29 mouse cellular contexts compared by ENCODE assay signal in the genomic region with DNA sequence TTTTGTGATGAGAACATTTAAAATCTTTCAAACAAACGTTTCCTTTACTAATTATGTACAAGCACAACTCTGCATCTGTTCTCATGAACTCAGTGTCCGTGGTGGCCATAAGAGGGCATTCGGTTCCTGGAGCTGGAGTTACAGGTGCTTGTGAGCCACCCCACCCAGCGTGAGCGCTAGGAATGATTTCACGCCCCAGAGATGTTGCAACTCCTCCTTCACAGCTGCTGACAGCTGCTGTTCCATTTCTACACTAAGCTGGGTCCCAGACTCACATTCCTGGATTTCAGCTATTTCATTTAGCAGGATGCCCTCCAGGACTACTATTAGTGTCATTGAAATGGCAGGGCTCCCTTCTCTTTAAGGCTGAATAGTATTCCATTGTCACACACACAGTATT. TPM values are rescaled to one million over a fixed set of nuclear protein-coding genes. Genes with fewer than 3 reads are reported as not detected.
A peak's percentile ranks its signal among the peaks of the same experiment; 100 is the strongest.
DNase-seq lines count a peak whose midpoint lies in the region.
"Had no signal": no experiment of that assay in that cellular context is flagged by ENCODE, and none has a peak within 500 bp of the region (broad histone marks: within the 10 kb centered on the region; RNA-seq: fewer than 3 reads in every experiment).

No protein-coding gene starts in this region.

- no peaks in the 10 kb centered on the region for H3K4me1 ChIP-seq in heart, embryonic 10.5 days
- H3K4me1 ChIP-seq: embryonic facial prominence, embryonic 13.5 days; forebrain, embryonic 12.5 days; hindbrain, embryonic 10.5 days; hindbrain, embryonic 15.5 days; kidney, embryonic 15.5 days; limb, embryonic 15.5 days; liver, embryonic 13.5 days; midbrain, embryonic 10.5 days; stomach, embryonic 15.5 days had no signal

- H3K4me3 ChIP-seq in heart, embryonic 10.5 days, result no peak overlapping the region
- H3K4me3 ChIP-seq: embryonic facial prominence, embryonic 13.5 days; erythroblast, embryonic 14.5 days; forebrain, embryonic 12.5 days; hindbrain, embryonic 10.5 days; hindbrain, embryonic 15.5 days; kidney, embryonic 15.5 days; layer of hippocampus, adult 2 months; limb, embryonic 15.5 days; liver, embryonic 13.5 days; midbrain, embryonic 10.5 days; stomach, embryonic 15.5 days had no signal

- H3K27me3 ChIP-seq in heart, embryonic 10.5 days (ENCODE audit: insufficient read depth, poor library complexity, severe bottlenecking), result no peaks in the 10 kb centered on the region
- H3K27me3 ChIP-seq: embryonic facial prominence, embryonic 13.5 days; forebrain, embryonic 12.5 days; hindbrain, embryonic 15.5 days; kidney, embryonic 15.5 days; limb, embryonic 15.5 days; liver, embryonic 13.5 days; stomach, embryonic 15.5 days had no signal

- no peaks in the 10 kb centered on the region for H3K9me3 ChIP-seq in heart, embryonic 10.5 days
- H3K9me3 ChIP-seq: embryonic facial prominence, embryonic 13.5 days; forebrain, embryonic 12.5 days; hindbrain, embryonic 10.5 days; hindbrain, embryonic 15.5 days; kidney, embryonic 15.5 days; limb, embryonic 15.5 days; liver, embryonic 13.5 days; midbrain, embryonic 10.5 days; stomach, embryonic 15.5 days had no signal

- 69% methylated on average over 6 of the region's 6 CpGs for WGBS in heart, embryonic 10.5 days

- H3K36me3 ChIP-seq in heart, embryonic 10.5 days, result no peaks in the 10 kb centered on the region
- H3K36me3 ChIP-seq: embryonic facial prominence, embryonic 13.5 days; forebrain, embryonic 12.5 days; hindbrain, embryonic 10.5 days; hindbrain, embryonic 15.5 days; kidney, embryonic 15.5 days; limb, embryonic 15.5 days; liver, embryonic 13.5 days; midbrain, embryonic 10.5 days; stomach, embryonic 15.5 days had no signal

- peak; percentile 90 for DNase-seq in heart, adult 11 months
- DNase-seq in heart, embryonic 10.5 days (ENCODE audit: low spot score), result no peak
- DNase-seq in heart, postnatal 4 days, result peak; percentile 11
- no peak for DNase-seq in heart, adult 8-10 months (ENCODE audit: low spot score)
- DNase-seq in ES-CJ7 (ENCODE audit: low read depth, low spot score), result peak; percentile 18
- DNase-seq in ZHBTc4 (ENCODE audit: low read depth, low spot score), result peak; percentile 30
- DNase-seq in c-Kit-positive CD71-positive TER-119-positive erythroid progenitor cells, embryonic 14.5 days (ENCODE audit: low spot score), result no peak
- no peak for DNase-seq in T-cell, adult 2 months (ENCODE audit: low spot score)
- DNase-seq: adrenal gland, postnatal 10 days; B cell, adult 2 months; cerebellum, adult 11 months; cerebellum, adult 9-11 months; embryo, embryonic 11 days; gastrocnemius, postnatal 25 days; kidney, adult 11 months; kidney, postnatal 25 days; liver, embryonic 13.5 days; lung, embryonic 14.5 days; right cerebral cortex, postnatal 25 days had no signal

- H3K27ac ChIP-seq in heart, embryonic 10.5 days, result no peak overlapping the region
- H3K27ac ChIP-seq: embryonic facial prominence, embryonic 13.5 days; forebrain, embryonic 12.5 days; hindbrain, embryonic 10.5 days; hindbrain, embryonic 15.5 days; kidney, embryonic 15.5 days; layer of hippocampus, adult 2 months; limb, embryonic 15.5 days; liver, embryonic 13.5 days; midbrain, embryonic 10.5 days; stomach, embryonic 15.5 days had no signal

RNA-seq across cellular contexts. Expression of a gene that starts 40.3 kb away (rescaled TPM):
- 67.7 and 70.5 TPM in 2 replicates for polyA plus RNA-seq in heart, embryonic 10.5 days (2016; fragmentation: Nextera tagmentation; extraction: Ambion mirVana)
- 100 to 1,000 TPM; 161 to 166 TPM for total RNA-seq in heart, postnatal 4 days (2021)
- 100 to 1,000 TPM; 186 to 210 (median 200) TPM for total RNA-seq in heart, adult 8-10 months (2022)

Comparison
In these comparisons a context has a peak if more than half of its experiments do, and no peak if none do; other contexts are left out.
1. DNase-seq: peak in heart, adult 11 months (single experiment), heart, postnatal 4 days (single experiment), ES-CJ7 (single experiment) and ZHBTc4 (single experiment); none in heart, embryonic 10.5 days (single experiment), heart, adult 8-10 months (single experiment), c-Kit-positive CD71-positive TER-119-positive erythroid progenitor cells, embryonic 14.5 days (single experiment) and T-cell, adult 2 months (single experiment).